Mouse (Mus musculus) testis, postnatal 10 days (tissue): Measurements from ENCODE around the gene Ifi27l2b.

Experiments
- DNase-seq: peaks from one replicate; pipeline ENCODE4 v3.0.0; 2021; ENCODE audit warnings: low spot score

Gene Ifi27l2b

DNA sequence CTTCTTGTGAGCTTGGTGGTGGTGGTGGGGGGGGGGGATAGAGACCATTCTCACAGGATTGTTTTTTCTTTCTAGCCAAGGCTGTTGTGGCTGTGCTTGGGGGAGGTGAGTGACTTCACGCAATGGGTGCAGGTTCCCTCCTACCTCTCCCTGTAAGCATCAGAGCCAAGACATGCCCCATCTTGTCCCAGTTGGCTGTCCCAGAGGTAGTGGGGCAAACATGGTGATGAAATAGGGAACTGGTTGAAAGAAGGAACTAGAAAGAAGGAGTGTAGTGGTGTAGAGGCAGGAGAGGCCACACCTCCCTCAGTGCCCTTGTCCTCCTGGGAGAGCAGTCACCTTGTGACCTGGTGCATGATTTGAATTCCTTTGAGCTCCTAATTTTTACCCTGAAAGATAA, 19.4 kb downstream of the Ifi27l2b start:
- peak; percentile 28 for DNase-seq

DNA sequence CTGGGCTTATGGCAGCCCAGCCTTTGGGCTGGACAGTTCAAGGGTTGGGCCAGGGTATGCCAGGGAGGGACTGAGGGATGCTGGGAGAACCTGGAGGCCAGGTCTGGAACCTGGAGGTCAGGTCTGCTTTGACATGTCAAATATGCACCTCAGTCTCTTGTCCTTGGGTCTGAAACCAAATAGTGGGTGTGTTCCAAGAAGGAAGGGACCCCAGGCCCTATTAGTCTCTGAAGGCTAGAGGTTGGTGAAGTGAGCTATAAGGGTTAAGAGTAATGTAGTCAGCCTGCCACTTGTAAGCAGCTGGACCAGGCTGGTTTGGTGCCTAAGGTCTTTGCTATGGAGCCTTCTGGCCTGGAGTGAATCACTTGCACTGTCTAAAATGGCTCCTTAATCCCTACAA, 22.2 kb downstream of the Ifi27l2b start:
- DNase-seq, result peak; percentile 26

DNA sequence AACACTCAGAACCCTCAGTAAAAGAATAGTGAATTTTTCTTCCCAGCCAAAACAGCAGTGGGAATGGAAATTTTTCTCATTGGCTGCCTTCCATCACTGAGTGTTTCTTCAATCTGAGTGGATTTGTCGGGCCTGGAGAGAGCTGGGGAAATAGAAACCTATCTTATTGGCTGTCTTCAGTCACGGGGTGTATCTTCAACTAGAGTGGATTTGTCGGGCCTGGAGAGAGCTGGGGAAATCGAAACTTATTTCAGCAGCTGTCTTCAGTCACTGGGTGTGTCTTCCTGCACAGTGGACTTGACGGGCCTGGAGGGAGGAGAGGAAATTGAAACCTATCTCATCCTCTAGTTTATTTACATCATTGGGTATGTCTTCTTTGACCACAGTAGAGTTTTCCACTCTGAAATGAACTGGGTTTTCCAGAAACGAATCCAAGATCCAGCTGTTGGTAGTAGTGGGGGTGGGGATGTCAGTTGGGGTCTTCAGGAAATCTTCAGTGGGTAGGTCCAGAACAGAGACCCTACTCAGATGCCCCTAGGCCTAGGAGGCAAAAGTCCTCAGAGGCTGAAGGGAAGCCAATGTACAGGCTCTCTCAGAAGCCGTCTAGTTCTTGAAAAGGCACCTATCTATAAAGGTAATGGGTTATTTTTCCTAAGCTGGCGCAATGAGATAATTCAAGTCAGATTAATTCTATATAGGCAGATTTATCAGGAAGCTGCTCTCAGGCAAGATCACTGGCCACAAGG, 22.9 kb downstream of the Ifi27l2b start, which contains the start of gene Ifi27:
Gene Ifi27, plus strand, starts transcription at position 226 of the 746 bp plus-strand sequence.
- peak; percentile 56 for DNase-seq

DNA sequence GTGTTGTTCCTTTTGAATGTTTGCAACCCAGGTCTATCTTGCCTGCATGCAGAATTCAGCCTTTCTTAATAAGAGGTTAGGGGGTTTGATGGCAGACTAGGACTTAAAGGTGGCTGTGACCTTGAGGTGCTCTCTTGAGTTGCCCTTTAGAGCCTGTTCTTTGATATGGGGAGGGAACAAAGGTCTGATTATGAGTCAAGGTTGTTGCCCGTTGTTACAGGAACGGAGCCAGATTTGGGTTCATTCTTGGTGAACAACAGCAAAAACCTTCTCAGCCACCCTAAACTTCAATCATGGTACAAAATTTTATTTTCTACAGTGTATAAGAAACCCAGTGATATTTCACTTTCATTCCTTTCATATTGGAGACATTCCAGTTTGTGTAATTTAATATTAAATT, 23.6 kb downstream of the Ifi27l2b start:
- peak; percentile 45 for DNase-seq

DNA sequence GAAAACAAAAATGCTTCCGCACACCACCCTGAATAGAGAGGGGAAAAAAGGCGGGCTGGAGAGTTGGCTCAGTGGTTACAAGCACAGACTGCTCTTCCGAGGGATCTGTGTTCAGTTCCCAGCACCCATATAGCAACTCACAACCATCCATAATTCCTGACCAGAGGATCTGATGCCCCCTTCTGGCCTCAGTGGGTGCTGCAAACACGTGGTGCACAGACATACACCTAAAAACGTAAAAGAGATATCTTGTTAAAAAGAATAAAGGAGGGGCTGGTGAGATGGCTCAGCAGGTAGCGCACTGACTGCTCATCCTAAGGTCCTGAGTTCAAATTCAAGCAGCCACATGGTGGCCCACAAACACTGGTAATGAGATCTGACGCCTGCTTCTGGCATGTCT, 30.3 kb downstream of the Ifi27l2b start:
- DNase-seq, result no peak

DNA sequence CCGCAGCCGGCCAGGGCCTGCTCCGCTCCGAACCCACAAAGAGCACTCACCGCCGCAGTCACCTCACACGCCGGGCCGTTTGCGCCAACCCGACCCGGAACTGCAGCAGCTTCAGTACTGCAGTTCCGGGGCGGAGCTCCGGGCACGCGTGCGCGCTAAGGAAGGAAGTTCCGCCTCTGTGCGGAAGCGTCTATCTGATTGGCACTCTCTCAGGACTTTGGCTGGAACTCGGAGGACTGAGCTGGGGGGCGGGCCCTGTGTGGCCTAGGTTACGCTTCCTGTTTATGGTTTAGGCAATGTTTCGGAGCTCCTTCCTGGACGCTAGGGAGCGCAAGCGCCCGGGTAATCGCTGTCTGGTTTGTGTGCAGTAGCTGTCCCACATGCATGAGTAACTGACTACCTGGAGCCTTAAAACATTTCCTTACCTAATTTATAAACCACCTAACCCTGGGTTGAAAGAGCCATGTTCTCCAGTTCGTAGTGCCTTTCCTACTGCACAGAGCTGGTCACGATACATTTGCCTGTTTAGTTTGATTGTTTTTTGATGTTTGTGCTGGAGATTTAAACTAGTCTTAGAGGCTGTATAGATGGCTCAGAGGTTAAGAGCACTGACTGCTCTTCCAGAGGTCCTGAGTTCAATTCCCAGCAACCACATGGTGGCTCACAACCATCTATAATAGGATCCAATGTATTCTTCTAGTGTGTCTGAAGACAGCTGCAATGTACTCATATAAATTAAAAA, 31.1 kb downstream of the Ifi27l2b start, which contains the start of gene Ddx24:
Gene Ddx24, minus strand, starts transcription at position 102 of the 742 bp plus-strand sequence.
- DNase-seq, result peak; percentile 96

DNA sequence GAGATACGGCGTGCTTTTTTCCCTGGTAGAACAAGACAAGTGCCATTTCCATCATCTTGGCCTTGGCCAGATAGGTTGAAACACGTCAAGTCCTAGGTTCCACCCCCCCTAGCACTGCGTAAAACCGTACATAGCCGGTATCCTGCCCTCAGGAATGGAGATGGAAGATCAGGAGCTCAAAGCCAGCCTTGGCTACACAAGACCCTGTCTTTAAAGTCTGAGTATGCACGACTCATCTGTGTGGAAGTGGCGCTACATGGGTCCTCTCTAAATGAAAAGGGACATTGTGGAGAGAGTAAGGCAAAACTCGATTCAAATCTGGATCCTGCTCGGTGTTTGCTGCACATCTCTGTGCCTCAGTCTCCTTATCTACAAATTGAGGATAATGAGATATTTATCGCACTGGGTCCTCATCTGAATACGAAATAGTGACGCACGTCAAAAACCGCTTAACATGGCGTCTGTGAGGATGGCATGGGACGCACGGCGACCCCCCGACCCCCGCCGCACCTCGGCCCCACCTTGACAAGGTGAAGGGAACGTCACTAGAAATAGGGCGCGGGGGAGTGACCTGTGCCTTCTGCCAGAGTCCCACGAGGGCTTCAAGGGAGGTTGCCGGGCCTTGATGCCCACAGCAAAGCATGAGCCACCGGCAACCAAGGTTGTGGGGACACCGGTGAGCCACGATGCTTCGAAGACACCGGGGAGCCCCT, 31.9 kb downstream of the Ifi27l2b start:
- DNase-seq, result no peak

DNA sequence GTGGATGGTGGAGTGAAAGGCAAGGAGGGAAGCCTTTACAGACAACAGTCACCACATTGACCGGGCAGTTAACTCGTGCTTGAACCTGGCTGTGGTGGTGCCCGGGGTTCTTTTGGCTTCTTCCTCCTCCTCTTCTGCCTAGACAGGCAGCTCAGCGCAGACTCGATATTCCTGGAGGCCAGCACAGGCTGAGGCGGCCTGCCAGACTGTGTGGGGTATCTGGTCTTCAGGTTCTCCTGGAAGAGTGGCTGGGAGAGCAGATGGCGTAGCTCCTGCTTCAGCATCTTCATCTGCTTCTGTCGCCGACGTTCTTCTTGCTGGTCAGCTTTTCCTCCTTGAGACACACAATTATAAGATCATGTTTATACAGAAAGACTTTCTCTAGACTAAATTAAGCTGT, 48.9 kb downstream of the Ifi27l2b start:
- no peak for DNase-seq

DNA sequence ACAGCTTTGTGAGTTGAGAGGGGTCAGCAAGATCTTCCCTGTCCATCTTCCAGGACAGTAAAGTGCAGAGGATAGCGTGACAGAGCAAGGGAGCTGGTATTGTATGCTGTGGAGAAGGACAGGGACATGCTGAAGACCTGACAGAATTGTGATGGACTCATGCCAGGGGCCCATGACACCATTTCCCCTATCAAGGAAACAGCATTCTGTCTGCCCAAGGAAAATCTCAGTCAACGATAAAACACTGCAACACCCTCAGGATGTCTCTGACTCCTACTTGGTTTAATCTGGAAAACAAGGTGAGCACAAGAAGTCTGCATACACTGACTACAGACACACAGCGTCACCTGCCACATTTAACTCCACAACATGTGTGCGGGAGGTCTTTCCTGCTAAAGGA, 49.3 kb downstream of the Ifi27l2b start, which contains the start of gene 9330161L09Rik:
Gene 9330161L09Rik, minus strand, starts transcription at position 101 of the 400 bp plus-strand sequence.
- no peak for DNase-seq

DNA sequence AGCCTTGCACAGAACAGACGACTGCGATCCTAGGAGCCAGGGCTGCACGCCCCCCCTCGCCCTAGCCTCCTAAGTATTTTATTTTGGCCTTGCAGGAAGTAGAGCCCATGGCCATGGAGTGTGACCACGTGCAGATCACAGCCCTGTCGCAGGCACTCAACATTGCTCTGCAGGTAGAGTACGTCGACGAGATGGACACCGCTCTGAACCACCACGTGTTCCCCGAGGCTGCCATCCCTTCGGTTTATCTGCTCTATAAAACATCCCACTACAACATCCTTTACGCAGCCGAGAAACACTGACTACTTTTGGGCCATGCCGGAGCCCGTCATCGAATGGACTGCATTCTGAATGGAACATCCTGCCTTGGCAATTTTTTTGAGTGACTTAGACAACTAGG, 52.9 kb downstream of the Ifi27l2b start:
- no peak for DNase-seq
